Mouse (Mus musculus): ENCODE results near the gene Rinl. TPM values are rescaled to one million over a fixed set of nuclear protein-coding genes. Genes with fewer than 3 reads are reported as not detected.

Gene Rinl
- polyA plus RNA-seq, 1 experiment from 2014 or later: 2.1 TPM

- 28% methylated on average over 11 of the region's 11 CpGs for WGBS
- Histone ChIP-seq H3K4me2 (ENCODE audit: low read length) (peak overlapping the region; percentile 71), H3K9ac (ENCODE audit: low read length) (peak overlapping the region; percentile 79), H3K4me1 (ENCODE audit: control insufficient read depth in 2 of 2, insufficient read depth in 2 of 2, low read length in 2 of 2) (peaks cover 19 to 33% of the 10 kb centered on the region in 2 experiments), H3K27ac (replicated peaks in 1 of 2; ENCODE audit: control insufficient read depth in 1 of 2, insufficient read depth in 1 of 2, low read depth in 2 of 2, low read length in 2 of 2) (peak overlapping the region; percentile 93), H3K9me3 (ENCODE audit: control insufficient read depth, low read length) (no peaks in the 10 kb centered on the region), H3K36me3 (ENCODE audit: control insufficient read depth, insufficient read depth, low read length) (peaks cover 49% of the 10 kb centered on the region), H3K27me3 (ENCODE audit: control insufficient read depth, insufficient read depth, low read length) (no peaks in the 10 kb centered on the region), H3K4me3 (ENCODE audit: control insufficient read depth in 1 of 2, insufficient read depth in 1 of 2, low read depth in 1 of 2, low read length in 2 of 2) (peak overlapping the region; percentile 50 to 68)
- no peak for ATAC-seq (ENCODE audit: insufficient number of reproducible peaks, insufficient read depth, low FRiP score, low read depth)
Measured at GRCm38 (mm10) chr7:28825686-28826401, 37.1 kb downstream of the Rinl start.

- no peaks in the 10 kb centered on the region for H3K9me3 ChIP-seq (ENCODE audit: control insufficient read depth, low read length)
Measured at GRCm38 (mm10) chr7:28826402-28826772, 37.6 kb downstream of the Rinl start.

GRCm38 (mm10) chr7:28827338-28827737 is 38.6 kb downstream of the Rinl start:
- no peak for ATAC-seq (ENCODE audit: insufficient number of reproducible peaks, insufficient read depth, low FRiP score, low read depth)
- Histone ChIP-seq H3K4me1 (ENCODE audit: control insufficient read depth in 2 of 2, insufficient read depth in 2 of 2, low read length in 2 of 2) (peaks cover 23 to 32% of the 10 kb centered on the region in 2 experiments), H3K4me2 (ENCODE audit: low read length) (no peak overlapping the region), H3K4me3 (ENCODE audit: control insufficient read depth in 1 of 2, insufficient read depth in 1 of 2, low read depth in 1 of 2, low read length in 2 of 2) (no peak overlapping the region), H3K36me3 (ENCODE audit: control insufficient read depth, insufficient read depth, low read length) (peaks cover 49% of the 10 kb centered on the region), H3K27me3 (ENCODE audit: control insufficient read depth, insufficient read depth, low read length) (no peaks in the 10 kb centered on the region), H3K27ac (replicated peaks in 1 of 2; ENCODE audit: control insufficient read depth in 1 of 2, insufficient read depth in 1 of 2, low read depth in 2 of 2, low read length in 2 of 2) (no peak overlapping the region), H3K9ac (ENCODE audit: low read length) (no peak overlapping the region), H3K9me3 (ENCODE audit: control insufficient read depth, low read length) (no peaks in the 10 kb centered on the region)
- 42% methylated on average over 3 of the region's 3 CpGs for WGBS

More at GRCm38 (mm10) chr7:28826402-28826772, 37.6 kb downstream of the Rinl start:
- ATAC-seq (ENCODE audit: insufficient number of reproducible peaks, insufficient read depth, low FRiP score, low read depth): no peak
- peak overlapping the region in 1 of 2 experiments; percentile 50; a peak in 2 of 4 replicates for H3K4me3 ChIP-seq (ENCODE audit: control insufficient read depth in 1 of 2, insufficient read depth in 1 of 2, low read depth in 1 of 2, low read length in 2 of 2)
- peaks cover 21 to 33% of the 10 kb centered on the region in 2 experiments for H3K4me1 ChIP-seq (ENCODE audit: control insufficient read depth in 2 of 2, insufficient read depth in 2 of 2, low read length in 2 of 2)
- H3K27ac ChIP-seq (replicated peaks in 1 of 2; ENCODE audit: control insufficient read depth in 1 of 2, insufficient read depth in 1 of 2, low read depth in 2 of 2, low read length in 2 of 2): peak overlapping the region; percentile 30 to 93; a peak in 2 of 4 replicates
- H3K36me3 ChIP-seq (ENCODE audit: control insufficient read depth, insufficient read depth, low read length): peaks cover 49% of the 10 kb centered on the region
- 89% methylated on average over 7 of the region's 7 CpGs for WGBS
- peak overlapping the region; percentile 71 for H3K4me2 ChIP-seq (ENCODE audit: low read length)
- H3K27me3 ChIP-seq (ENCODE audit: control insufficient read depth, insufficient read depth, low read length): no peaks in the 10 kb centered on the region
- peak overlapping the region; percentile 79 for H3K9ac ChIP-seq (ENCODE audit: low read length)

- Histone ChIP-seq H3K9me3 (ENCODE audit: control insufficient read depth, low read length) (no peaks in the 10 kb centered on the region), H3K27ac (replicated peaks in 1 of 2; ENCODE audit: control insufficient read depth in 1 of 2, insufficient read depth in 1 of 2, low read depth in 2 of 2, low read length in 2 of 2) (no peak overlapping the region), H3K4me3 (ENCODE audit: control insufficient read depth in 1 of 2, insufficient read depth in 1 of 2, low read depth in 1 of 2, low read length in 2 of 2) (no peak overlapping the region), H3K4me2 (ENCODE audit: low read length) (no peak overlapping the region), H3K9ac (ENCODE audit: low read length) (no peak overlapping the region), H3K27me3 (ENCODE audit: control insufficient read depth, insufficient read depth, low read length) (no peaks in the 10 kb centered on the region), H3K36me3 (ENCODE audit: control insufficient read depth, insufficient read depth, low read length) (peaks cover 42% of the 10 kb centered on the region), H3K4me1 (ENCODE audit: control insufficient read depth in 2 of 2, insufficient read depth in 2 of 2, low read length in 2 of 2) (peaks cover 17 to 28% of the 10 kb centered on the region in 2 experiments)
- 92% methylated on average over 8 of the region's 8 CpGs for WGBS
- no peak for ATAC-seq (ENCODE audit: insufficient number of reproducible peaks, insufficient read depth, low FRiP score, low read depth)
Measured at GRCm38 (mm10) chr7:28829821-28830220, 41.1 kb downstream of the Rinl start.

GRCm38 (mm10) chr7:28830981-28831380 is 42.2 kb downstream of the Rinl start:
- H3K4me1 ChIP-seq (ENCODE audit: control insufficient read depth in 2 of 2, insufficient read depth in 2 of 2, low read length in 2 of 2): peaks cover 12 to 22% of the 10 kb centered on the region in 2 experiments
- no peak overlapping the region for H3K4me2 ChIP-seq (ENCODE audit: low read length)
- peaks cover 42% of the 10 kb centered on the region for H3K36me3 ChIP-seq (ENCODE audit: control insufficient read depth, insufficient read depth, low read length)
- 51% methylated on average over 5 of the region's 5 CpGs for WGBS
- no peak for ATAC-seq (ENCODE audit: insufficient number of reproducible peaks, insufficient read depth, low FRiP score, low read depth)
- no peaks in the 10 kb centered on the region for H3K9me3 ChIP-seq (ENCODE audit: control insufficient read depth, low read length)
- no peaks in the 10 kb centered on the region for H3K27me3 ChIP-seq (ENCODE audit: control insufficient read depth, insufficient read depth, low read length)
- no peak overlapping the region for H3K9ac ChIP-seq (ENCODE audit: low read length)
- no peak overlapping the region for H3K27ac ChIP-seq (replicated peaks in 1 of 2; ENCODE audit: control insufficient read depth in 1 of 2, insufficient read depth in 1 of 2, low read depth in 2 of 2, low read length in 2 of 2)
- no peak overlapping the region for H3K4me3 ChIP-seq (ENCODE audit: control insufficient read depth in 1 of 2, insufficient read depth in 1 of 2, low read depth in 1 of 2, low read length in 2 of 2)

GRCm38 (mm10) chr7:28831411-28832125 is 42.8 kb downstream of the Rinl start:
- Histone ChIP-seq H3K4me2 (ENCODE audit: low read length) (no peak overlapping the region), H3K36me3 (ENCODE audit: control insufficient read depth, insufficient read depth, low read length) (peaks cover 36% of the 10 kb centered on the region), H3K9ac (ENCODE audit: low read length) (no peak overlapping the region), H3K27ac (replicated peaks in 1 of 2; ENCODE audit: control insufficient read depth in 1 of 2, insufficient read depth in 1 of 2, low read depth in 2 of 2, low read length in 2 of 2) (no peak overlapping the region), H3K9me3 (ENCODE audit: control insufficient read depth, low read length) (no peaks in the 10 kb centered on the region), H3K4me3 (ENCODE audit: control insufficient read depth in 1 of 2, insufficient read depth in 1 of 2, low read depth in 1 of 2, low read length in 2 of 2) (no peak overlapping the region), H3K4me1 (ENCODE audit: control insufficient read depth in 2 of 2, insufficient read depth in 2 of 2, low read length in 2 of 2) (peaks cover 8 to 16% of the 10 kb centered on the region in 2 experiments; a peak in 3 of 4 replicates), H3K27me3 (ENCODE audit: control insufficient read depth, insufficient read depth, low read length) (no peaks in the 10 kb centered on the region)
- no peak for ATAC-seq (ENCODE audit: insufficient number of reproducible peaks, insufficient read depth, low FRiP score, low read depth)
- WGBS: 76% methylated on average over 17 of the region's 17 CpGs

- no peak overlapping the region for H3K4me2 ChIP-seq (ENCODE audit: low read length)
- peaks cover 8 to 16% of the 10 kb centered on the region in 2 experiments; a peak in 3 of 4 replicates for H3K4me1 ChIP-seq (ENCODE audit: control insufficient read depth in 2 of 2, insufficient read depth in 2 of 2, low read length in 2 of 2)
- H3K36me3 ChIP-seq (ENCODE audit: control insufficient read depth, insufficient read depth, low read length): peaks cover 36% of the 10 kb centered on the region
- no peak overlapping the region for H3K9ac ChIP-seq (ENCODE audit: low read length)
- 70% methylated on average over 6 of the region's 6 CpGs for WGBS
- H3K27ac ChIP-seq (replicated peaks in 1 of 2; ENCODE audit: control insufficient read depth in 1 of 2, insufficient read depth in 1 of 2, low read depth in 2 of 2, low read length in 2 of 2): no peak overlapping the region
- no peak overlapping the region for H3K4me3 ChIP-seq (ENCODE audit: control insufficient read depth in 1 of 2, insufficient read depth in 1 of 2, low read depth in 1 of 2, low read length in 2 of 2)
- H3K9me3 ChIP-seq (ENCODE audit: control insufficient read depth, low read length): no peaks in the 10 kb centered on the region
- no peaks in the 10 kb centered on the region for H3K27me3 ChIP-seq (ENCODE audit: control insufficient read depth, insufficient read depth, low read length)
- no peak for ATAC-seq (ENCODE audit: insufficient number of reproducible peaks, insufficient read depth, low FRiP score, low read depth)
Measured at GRCm38 (mm10) chr7:28832137-28832536, 43.4 kb downstream of the Rinl start.
